Mouse (Mus musculus) brain, embryonic 14.5 days (tissue): ENCODE results near the gene Zdhhc13.

Experiments used
- CTCF ChIP-seq: fragments of 200-500 bp; IDR thresholded peaks from 2 replicates; pipeline ENCODE4 v1.5.1; 2012; ENCODE audit warnings: inconsistent platforms, mild to moderate bottlenecking, moderate library complexity, borderline replicate concordance; ENCODE audit not compliant: insufficient read depth, insufficient read length; ENCODE audit errors: extremely low read depth
- POLR2A ChIP-seq: fragments of 200-500 bp; IDR thresholded peaks from 2 replicates; pipeline ENCODE4 v1.6.1; 2012; ENCODE audit warnings: mild to moderate bottlenecking, inconsistent platforms, borderline replicate concordance; ENCODE audit not compliant: poor library complexity, insufficient read depth, insufficient read length, severe bottlenecking; ENCODE audit errors: extremely low read depth

DNA sequence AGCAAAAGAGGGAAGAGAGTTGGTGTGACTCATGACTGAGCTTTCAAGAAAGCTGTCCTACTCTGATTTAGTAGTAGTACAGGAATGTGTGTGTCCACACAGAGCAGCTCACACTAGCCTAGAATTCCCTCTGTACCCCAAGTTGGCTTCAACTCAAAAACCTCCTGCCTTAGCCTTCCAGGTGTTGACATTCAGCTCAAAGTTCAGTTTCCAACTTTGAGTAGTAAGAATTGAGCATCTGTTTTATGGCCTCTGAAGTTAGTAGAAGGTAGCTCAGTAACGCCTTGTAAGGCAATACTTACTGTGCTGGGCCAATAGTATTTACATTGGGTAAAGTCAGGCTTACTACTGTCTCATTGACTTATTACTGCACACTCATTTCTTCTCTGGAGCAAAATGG is 24.8 kb downstream of the Zdhhc13 start:
- TF ChIP-seq POLR2A = no peak
- TF ChIP-seq CTCF = no peak
